ENCODE assay signal across 7 mouse cellular contexts in the genomic region with DNA sequence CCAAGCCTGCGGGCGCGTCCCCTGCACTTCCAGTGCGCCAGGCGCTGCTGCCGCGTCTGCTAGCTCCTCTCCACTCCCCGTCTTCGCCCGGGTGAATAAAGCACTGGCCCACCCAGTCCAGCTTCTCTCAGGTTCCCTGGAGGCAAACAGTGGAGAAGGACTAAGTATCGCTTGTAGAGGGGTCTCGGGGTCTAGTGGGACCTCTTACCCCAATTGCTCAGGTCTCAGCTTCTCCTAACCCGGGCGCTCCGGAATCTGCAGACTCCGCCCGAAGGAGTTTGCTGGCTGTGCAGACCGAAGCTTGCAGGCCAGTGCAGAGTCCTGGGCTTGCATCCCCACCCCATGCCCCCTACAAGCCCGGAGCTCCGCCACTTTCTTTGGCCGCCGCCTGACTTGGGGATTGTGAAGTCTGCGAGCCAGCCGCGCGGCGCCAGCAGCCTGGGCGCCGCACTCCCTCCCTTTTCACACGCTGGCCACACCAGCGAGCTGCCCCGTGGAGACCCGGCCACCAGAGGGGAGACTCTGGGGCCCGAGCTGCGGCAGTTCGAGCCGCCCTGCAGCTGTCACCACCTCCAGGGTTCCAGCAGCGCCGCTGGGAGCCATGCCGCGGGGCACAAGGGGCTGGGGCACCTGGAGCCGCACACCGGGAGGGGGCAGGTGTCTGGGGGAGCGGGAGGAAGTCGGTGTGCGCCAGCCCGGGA. TPM values are rescaled to one million over a fixed set of nuclear protein-coding genes. Genes with fewer than 3 reads are reported as not detected.
A peak's percentile ranks its signal among the peaks of the same experiment; 100 is the strongest.
DNase-seq lines count a peak whose midpoint lies in the region; TF ChIP-seq lines count a peak whose summit lies in the region.

No protein-coding gene starts in this region.

- H3K4me3 ChIP-seq in cortical plate, adult 2 months (ENCODE audit: insufficient read depth, low read length), result peak overlapping the region; percentile 57

- no peak for TF ChIP-seq POLR2A in cortical plate, adult 2 months (IDR thresholded peaks at IDR 0.05; ENCODE audit: extremely low read depth, insufficient read depth, low read length)

- no peak for TF ChIP-seq CTCF in cortical plate, adult 2 months (IDR thresholded peaks at IDR 0.05; ENCODE audit: extremely low read depth, insufficient read depth, low read length)

- H3K27ac ChIP-seq in cortical plate, adult 2 months (ENCODE audit: insufficient read depth, low read length), result peak overlapping the region; percentile 59

- peak; percentile 24 for DNase-seq in right cerebral cortex, adult 18-20 months
- DNase-seq in right cerebral cortex, postnatal 36 days (ENCODE audit: low spot score in 2 of 2), result no peak
- peak; percentile 6 for DNase-seq in gastrocnemius, postnatal 14 days
- DNase-seq in kidney, postnatal 10 days, result peak; percentile 31
- DNase-seq in lung, postnatal 10 days, result peak; percentile 7
- peak; percentile 40 for DNase-seq in right cerebral cortex, postnatal 4 days

- intact Hi-C loops in gastrocnemius, postnatal 14 days (cut with DNase I; ENCODE audit: low total_unique reads), result no loop called here

- H3K4me1 ChIP-seq in cortical plate, adult 2 months (ENCODE audit: control insufficient read depth, insufficient read depth, low read length), result no peaks in the 10 kb centered on the region

RNA-seq across cellular contexts. Expression of gene Htr1b, which starts 0.7 kb away (rescaled TPM):
- polyA plus RNA-seq in cortical plate, adult 2 months (2012; rRNA removed), result 3.8 and 5.9 TPM in 2 replicates
- total RNA-seq in gastrocnemius, postnatal 14 days (2021), result under 1 TPM in 1 of 2 experiments, not detected in 1; 0.14 TPM

Comparison
In these comparisons a context has a peak if more than half of its experiments do, and no peak if none do; other contexts are left out.
1. DNase-seq: peak in right cerebral cortex, adult 18-20 months (single experiment), gastrocnemius, postnatal 14 days (single experiment), kidney, postnatal 10 days (single experiment), lung, postnatal 10 days (single experiment) and right cerebral cortex, postnatal 4 days (single experiment); none in right cerebral cortex, postnatal 36 days (0 of 2).